Mouse (Mus musculus): ENCODE results near the gene Srpk2. TPM values are rescaled to one million over a fixed set of nuclear protein-coding genes. Genes with fewer than 3 reads are reported as not detected.
"Not testable (repeated sequence)": the region's sequence is repeated elsewhere in the genome, so short reads cannot be mapped to it uniquely, and the experiment has no call there.

The Srpk2 gene
- 100 to 1,000 TPM; 179 to 201 TPM for total RNA-seq (2021)
- long read RNA-seq, experiment 1, full-length matches to known transcripts, result 31 of 146 reads
- long read RNA-seq, experiment 1, partial matches to known transcripts, result 36 of 146 reads
- long read RNA-seq, experiment 1, other reads (novel, unspliced or antisense), result 79 of 146 reads
- long read RNA-seq, experiment 2, full-length matches to known transcripts, result 15 of 99 reads
- long read RNA-seq, experiment 2, partial matches to known transcripts, result 22 of 99 reads
- long read RNA-seq, experiment 2, other reads (novel, unspliced or antisense), result 62 of 99 reads

- intact Hi-C loops (cut with DNase I), result no loop called here
- Histone ChIP-seq H3K4me3 (no peak within 1 kb of the TSS), H3K27ac (no peak within 1 kb of the TSS)
- TF ChIP-seq CTCF (IDR thresholded peaks at IDR 0.05), result no peak
- DNase-seq (ENCODE audit: extremely low spot score in 1 of 2, low spot score in 2 of 2), result no peak
Observed at GRCm38 (mm10) chr5:23684517-23684916, at the start of gene Srpk2. Srpk2 (minus strand) TSS chr5:23684617.

DNA sequence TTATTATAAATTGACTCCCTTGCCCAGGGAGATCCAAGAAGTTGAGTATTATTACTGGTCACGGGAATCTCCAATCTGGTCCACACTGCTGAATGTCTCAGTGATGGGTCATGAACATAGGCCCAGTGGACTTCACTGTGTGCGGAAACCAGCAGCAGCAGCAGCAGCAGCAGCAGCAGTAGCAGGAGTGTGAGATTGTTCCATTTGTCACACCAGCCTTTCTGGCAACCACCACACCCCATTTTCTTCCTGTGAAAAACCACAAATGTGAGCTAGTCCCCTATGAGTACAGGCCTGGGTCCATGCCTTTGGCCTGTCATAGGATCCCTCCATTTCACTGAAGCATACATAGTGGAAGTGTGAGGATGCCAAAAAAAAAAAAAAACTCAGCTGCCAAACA is 37.5 kb upstream of the Srpk2 start:
- no peak for TF ChIP-seq CTCF (IDR thresholded peaks at IDR 0.05)
- intact Hi-C loops (cut with DNase I), result no loop called here

GRCm38 (mm10) chr5:23718881-23719328 is 34.5 kb upstream of the Srpk2 start:
- Histone ChIP-seq H3K4me3 (no peak overlapping the region), H3K27ac (no peak overlapping the region)
- DNase-seq (ENCODE audit: extremely low spot score in 1 of 2, low spot score in 2 of 2), result no peak
- no peak for TF ChIP-seq CTCF (IDR thresholded peaks at IDR 0.05)
- intact Hi-C loops (cut with DNase I), result no loop called here

More for the DNA sequence above, 37.5 kb upstream of the Srpk2 start:
- H3K27ac ChIP-seq, result no peak overlapping the region
- no peak for DNase-seq (ENCODE audit: extremely low spot score in 1 of 2, low spot score in 2 of 2)
- H3K4me3 ChIP-seq, result no peak overlapping the region

DNA sequence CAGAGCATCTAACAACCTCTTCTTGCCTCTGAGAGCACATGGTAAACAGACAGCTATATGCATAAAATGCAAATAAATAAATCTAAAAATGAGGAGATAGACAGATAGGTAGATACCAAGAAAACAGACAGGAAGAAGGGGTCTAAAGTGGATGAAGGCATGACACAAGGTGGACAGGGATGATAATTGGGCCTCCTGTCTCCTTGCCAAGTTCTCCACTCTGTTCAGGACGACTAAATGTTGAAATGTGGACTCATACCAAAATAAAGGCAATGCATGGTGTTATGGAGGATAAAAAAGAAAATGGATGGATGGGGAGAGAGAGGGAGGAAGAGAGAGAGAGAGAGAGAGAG is 33.7 kb upstream of the Srpk2 start:
- no peak for TF ChIP-seq CTCF (IDR thresholded peaks at IDR 0.05)
- no peak overlapping the region for H3K4me3 ChIP-seq
- H3K27ac ChIP-seq, result no peak overlapping the region
- intact Hi-C loops (cut with DNase I), result no loop called here
- DNase-seq (ENCODE audit: extremely low spot score in 1 of 2, low spot score in 2 of 2), result no peak

GRCm38 (mm10) chr5:23717469-23718181 is 33.2 kb upstream of the Srpk2 start:
- intact Hi-C loops (cut with DNase I), result no loop called here
- TF ChIP-seq CTCF (IDR thresholded peaks at IDR 0.05), result no peak
- Histone ChIP-seq H3K4me3 (no peak overlapping the region), H3K27ac (no peak overlapping the region)
- no peak for DNase-seq (ENCODE audit: extremely low spot score in 1 of 2, low spot score in 2 of 2)

DNA sequence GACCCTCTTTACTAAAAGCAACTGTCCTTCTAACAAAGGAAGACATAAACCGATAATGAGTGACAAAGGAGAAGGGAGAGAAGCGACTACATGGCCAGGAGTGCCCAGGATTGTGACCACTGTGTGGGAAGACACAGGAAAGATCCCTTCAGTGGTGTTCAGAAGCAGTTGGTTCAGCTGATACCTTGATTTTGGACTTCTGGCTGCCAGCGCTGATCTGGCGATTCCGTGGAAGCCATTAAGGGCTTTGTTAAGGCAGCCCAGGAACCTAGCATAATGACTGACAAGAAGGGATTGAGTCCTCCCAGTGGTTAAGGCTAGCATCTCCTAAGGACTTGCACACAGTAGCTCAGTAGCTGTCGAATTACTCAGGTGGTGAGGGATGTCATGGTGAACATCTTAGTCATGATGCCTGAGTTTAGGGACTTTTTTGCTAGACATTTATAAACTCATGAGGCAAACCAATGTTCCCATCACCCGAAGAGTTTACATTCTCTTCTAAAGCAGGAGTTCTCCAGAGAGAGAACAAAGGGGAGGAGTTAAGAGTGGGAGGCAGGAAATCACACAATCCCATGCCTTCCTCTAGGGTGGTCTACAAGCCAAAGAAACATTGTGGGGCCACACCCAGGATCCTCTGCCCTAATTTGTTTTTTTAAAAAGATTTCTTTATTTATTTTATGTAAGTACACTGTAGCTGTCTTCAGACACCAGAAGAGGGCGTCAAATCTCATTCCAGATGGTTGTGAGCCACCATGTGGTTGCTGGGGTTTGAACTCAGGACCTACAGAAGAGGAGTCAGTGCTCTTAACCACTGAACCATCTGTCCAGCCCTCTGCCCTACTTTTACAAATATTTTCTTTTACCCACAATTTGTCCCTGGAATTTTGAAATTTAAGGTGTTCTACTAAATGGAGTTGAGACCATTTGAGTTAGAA is 29.3 kb upstream of the Srpk2 start:
- intact Hi-C loops (cut with DNase I), result loop anchor here (2.0 kb wide), 1 partner anchor 17 kb away; no protein-coding TSS in a partner anchor
- H3K4me3 ChIP-seq, result no peak overlapping the region
- DNase-seq (ENCODE audit: extremely low spot score in 1 of 2, low spot score in 2 of 2), result no peak
- TF ChIP-seq CTCF (IDR thresholded peaks at IDR 0.05), result no peak
- H3K27ac ChIP-seq, result no peak overlapping the region

GRCm38 (mm10) chr5:23712130-23713001 is 27.9 kb upstream of the Srpk2 start:
- DNase-seq (ENCODE audit: extremely low spot score in 1 of 2, low spot score in 2 of 2), result peak; percentile 54 to 56
- peak; percentile 57 for TF ChIP-seq CTCF (IDR thresholded peaks at IDR 0.05)
- Histone ChIP-seq H3K27ac (no peak overlapping the region), H3K4me3 (peak overlapping the region; percentile 63)
- intact Hi-C loops (cut with DNase I), result loop anchor here (1.0 to 2.0 kb wide), 2 partner anchors 16 to 36 kb away; no protein-coding TSS in a partner anchor

DNA sequence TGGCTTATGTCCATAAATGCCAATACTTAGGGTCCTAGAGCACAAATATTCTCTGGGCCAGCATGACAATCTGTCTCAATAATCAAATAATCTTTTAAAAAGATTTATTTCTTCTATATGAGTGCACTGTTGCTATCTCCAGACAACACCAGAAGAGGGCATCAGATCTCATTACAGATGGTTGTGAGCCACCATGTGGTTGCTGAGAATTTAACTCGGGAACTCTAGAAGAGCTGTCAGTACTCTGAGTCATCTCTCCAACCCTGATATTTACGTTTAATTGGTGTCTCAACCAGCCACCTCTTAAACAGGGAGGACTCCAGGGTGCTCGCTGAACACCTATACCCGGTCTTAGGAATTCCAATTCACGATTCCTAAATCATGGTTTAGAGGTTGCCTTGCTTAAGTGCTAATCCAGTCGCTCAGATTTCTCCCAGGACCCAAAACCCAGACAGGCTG is 27.3 kb upstream of the Srpk2 start:
- DNase-seq (ENCODE audit: extremely low spot score in 1 of 2, low spot score in 2 of 2), result peak in 1 of 2 experiments; percentile 14
- TF ChIP-seq CTCF (IDR thresholded peaks at IDR 0.05), result peak; percentile 51
- intact Hi-C loops (cut with DNase I), result loop anchor here (1.0 to 2.0 kb wide), 2 partner anchors 15 to 35 kb away; no protein-coding TSS in a partner anchor
- not testable (repeated sequence) for H3K27ac ChIP-seq
- H3K4me3 ChIP-seq, result peak overlapping the region; percentile 63

DNA sequence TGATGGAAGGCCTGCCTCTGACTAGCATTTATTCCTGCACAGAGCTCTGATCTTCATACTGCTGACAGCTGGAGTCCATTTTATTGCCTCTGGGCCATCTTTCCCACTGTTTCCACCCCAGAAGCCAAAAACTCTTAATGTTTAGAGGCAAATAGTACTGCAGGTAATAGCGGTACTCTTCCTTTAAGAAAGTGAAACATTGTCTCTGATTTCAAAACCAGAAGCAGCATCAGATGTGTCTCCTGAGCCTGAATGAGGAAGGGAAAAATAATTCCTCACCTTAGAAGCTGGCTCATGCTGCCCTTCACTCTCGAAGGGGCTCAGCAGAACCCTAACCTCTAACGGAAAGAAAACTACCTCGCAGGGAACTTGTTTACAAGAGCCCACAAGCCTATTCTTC is 26.8 kb upstream of the Srpk2 start:
- intact Hi-C loops (cut with DNase I), result no loop called here
- H3K4me3 ChIP-seq, result no peak overlapping the region

DNA sequence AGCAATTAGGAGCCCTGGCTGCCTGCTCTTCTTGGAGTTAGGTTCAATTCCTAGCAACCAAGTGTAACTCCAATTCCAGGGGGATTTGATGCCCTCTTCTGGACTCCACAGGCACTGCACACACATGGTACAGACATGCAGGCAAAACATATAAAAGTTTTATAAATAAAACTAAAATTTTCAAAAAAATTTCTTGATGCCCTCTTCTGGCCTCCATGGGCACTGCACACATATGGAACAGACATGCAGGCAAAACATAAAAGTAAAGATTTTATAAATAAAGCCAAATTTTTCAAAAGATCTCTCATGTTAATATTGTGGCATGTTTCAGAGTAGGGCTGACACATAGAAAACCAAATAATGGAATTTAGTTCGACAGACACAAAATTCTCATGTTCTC is 25.2 kb upstream of the Srpk2 start:
- no peak overlapping the region for H3K4me3 ChIP-seq
- no peak overlapping the region for H3K27ac ChIP-seq
- intact Hi-C loops (cut with DNase I), result no loop called here
- peak; percentile 32 for TF ChIP-seq CTCF (IDR thresholded peaks at IDR 0.05)
- DNase-seq (ENCODE audit: extremely low spot score in 1 of 2, low spot score in 2 of 2), result no peak

More for the DNA sequence above, 26.8 kb upstream of the Srpk2 start:
- no peak overlapping the region for H3K27ac ChIP-seq
- no peak for DNase-seq (ENCODE audit: extremely low spot score in 1 of 2, low spot score in 2 of 2)
- TF ChIP-seq CTCF (IDR thresholded peaks at IDR 0.05), result no peak

DNA sequence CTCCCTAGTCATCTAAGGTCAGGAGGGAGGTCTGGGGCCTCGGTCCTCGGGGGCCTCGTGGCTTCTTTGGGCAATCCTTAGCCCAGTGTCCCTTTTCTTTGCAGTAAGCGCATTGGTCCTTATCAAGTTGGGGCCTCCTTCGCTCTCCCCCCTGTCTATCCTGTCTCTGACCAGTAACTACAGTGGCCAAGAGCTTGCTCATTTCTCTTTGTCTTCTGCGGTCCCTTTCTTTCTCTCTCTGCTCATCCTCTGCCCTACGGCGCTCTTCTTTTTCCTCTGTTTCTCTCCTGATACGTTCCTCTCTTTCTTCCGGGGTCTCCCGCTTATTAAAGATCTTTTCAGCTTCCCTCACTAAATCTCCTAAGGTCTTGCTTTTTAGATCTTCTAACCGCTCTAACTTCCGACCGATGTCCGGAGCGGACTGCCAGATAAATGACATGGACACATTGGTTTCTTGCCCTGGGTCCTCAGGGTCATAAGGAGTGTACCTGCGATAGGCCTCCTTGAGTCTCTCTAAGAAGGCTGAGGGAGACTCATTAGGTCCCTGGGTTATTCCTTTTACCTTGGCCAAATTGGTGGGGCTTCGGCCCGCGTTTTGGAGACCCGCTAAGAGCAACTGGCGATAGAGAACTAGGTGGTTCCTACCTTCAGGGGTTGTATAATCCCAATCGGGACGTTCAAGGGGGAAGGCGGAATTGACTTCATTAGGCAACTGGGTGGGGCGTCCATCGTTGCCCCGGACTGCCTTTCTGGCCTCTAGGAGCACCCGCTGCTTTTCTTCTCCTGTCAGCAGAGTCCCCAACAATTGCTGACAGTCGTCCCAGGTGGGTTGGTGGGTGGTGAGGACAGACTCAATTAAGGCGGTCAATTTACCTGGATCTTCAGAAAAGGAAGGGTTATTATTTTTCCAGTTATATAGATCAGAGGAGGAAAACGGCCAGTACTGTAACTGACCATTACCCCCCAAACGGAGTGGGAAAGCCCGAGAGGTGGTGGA is 22.5 kb upstream of the Srpk2 start:
- DNase-seq (ENCODE audit: extremely low spot score in 1 of 2, low spot score in 2 of 2); intact Hi-C loops (cut with DNase I); H3K27ac ChIP-seq; H3K4me3 ChIP-seq: not testable (repeated sequence)

Data from left cerebral cortex, adult 2 months (tissue).